Mouse (Mus musculus): ENCODE results near the gene Txnrd2. TPM values are rescaled to one million over a fixed set of nuclear protein-coding genes. Genes with fewer than 3 reads are reported as not detected.

Txnrd2 gene
- polyA plus RNA-seq, 1 experiment from 2014 or later = 23.5 TPM

- Histone ChIP-seq H3K4me3 (ENCODE audit: low read depth, low read length) (no peak overlapping the region), H3K36me3 (ENCODE audit: control insufficient read depth, insufficient read depth, low read length) (no peaks in the 10 kb centered on the region), H3K9me3 (replicated peaks; ENCODE audit: control insufficient read depth, low read length) (no peaks in the 10 kb centered on the region), H3K4me1 (ENCODE audit: control insufficient read depth, insufficient read depth, low read length) (0 out of 2 replicates have a peak, but pooled peaks cover 2% of the 10 kb centered on the region), H3K9ac (ENCODE audit: low read length) (no peak overlapping the region), H3K4me2 (ENCODE audit: low read length) (no peak overlapping the region), H3K27me3 (replicated peaks; ENCODE audit: control insufficient read depth, insufficient read depth, low read length) (no peaks in the 10 kb centered on the region), H3K27ac (ENCODE audit: low read depth, low read length) (no peak overlapping the region)
- WGBS = 67% methylated on average over 6 of the region's 6 CpGs
- no peak for ATAC-seq
- DNase-seq (ENCODE audit: low spot score) = no peak
Observed at GRCm38 (mm10) chr16:18477996-18478395, 51.8 kb downstream of the Txnrd2 start.

- H3K4me1 ChIP-seq (ENCODE audit: control insufficient read depth, insufficient read depth, low read length) = peaks cover 9% of the 10 kb centered on the region; the same call in 1 of the 2 replicates
- 19% methylated on average over 7 of the region's 7 CpGs for WGBS
- H3K4me2 ChIP-seq (ENCODE audit: low read length) = no peak overlapping the region
- ATAC-seq = no peak
- H3K4me3 ChIP-seq (ENCODE audit: low read depth, low read length) = no peak overlapping the region
- no peaks in the 10 kb centered on the region for H3K27me3 ChIP-seq (replicated peaks; ENCODE audit: control insufficient read depth, insufficient read depth, low read length)
- no peak overlapping the region for H3K27ac ChIP-seq (ENCODE audit: low read depth, low read length)
- H3K36me3 ChIP-seq (ENCODE audit: control insufficient read depth, insufficient read depth, low read length) = no peaks in the 10 kb centered on the region
- no peak overlapping the region for H3K9ac ChIP-seq (ENCODE audit: low read length)
- H3K9me3 ChIP-seq (replicated peaks; ENCODE audit: control insufficient read depth, low read length) = no peaks in the 10 kb centered on the region
- no peak for DNase-seq (ENCODE audit: low spot score)
Observed at GRCm38 (mm10) chr16:18479667-18480066, 53.5 kb downstream of the Txnrd2 start.

- H3K4me1 ChIP-seq (ENCODE audit: control insufficient read depth, insufficient read depth, low read length) = peaks cover 11% of the 10 kb centered on the region; the same call in 1 of the 2 replicates
- 66% methylated on average over 4 of the region's 4 CpGs for WGBS
- no peak overlapping the region for H3K27ac ChIP-seq (ENCODE audit: low read depth, low read length)
- no peak for ATAC-seq
- no peaks in the 10 kb centered on the region for H3K27me3 ChIP-seq (replicated peaks; ENCODE audit: control insufficient read depth, insufficient read depth, low read length)
- no peaks in the 10 kb centered on the region for H3K36me3 ChIP-seq (ENCODE audit: control insufficient read depth, insufficient read depth, low read length)
- no peak overlapping the region for H3K4me2 ChIP-seq (ENCODE audit: low read length)
- no peak overlapping the region for H3K4me3 ChIP-seq (ENCODE audit: low read depth, low read length)
- H3K9ac ChIP-seq (ENCODE audit: low read length) = no peak overlapping the region
- no peak for DNase-seq (ENCODE audit: low spot score)
- H3K9me3 ChIP-seq (replicated peaks; ENCODE audit: control insufficient read depth, low read length) = no peaks in the 10 kb centered on the region
Observed at GRCm38 (mm10) chr16:18480933-18481485, 54.8 kb downstream of the Txnrd2 start.

- H3K27me3 ChIP-seq (replicated peaks; ENCODE audit: control insufficient read depth, insufficient read depth, low read length) = no peaks in the 10 kb centered on the region
- H3K9ac ChIP-seq (ENCODE audit: low read length) = no peak overlapping the region
- 92% methylated on average over 3 of the region's 3 CpGs for WGBS
- no peaks in the 10 kb centered on the region for H3K9me3 ChIP-seq (replicated peaks; ENCODE audit: control insufficient read depth, low read length)
- H3K4me1 ChIP-seq (ENCODE audit: control insufficient read depth, insufficient read depth, low read length) = peaks cover 11% of the 10 kb centered on the region; the same call in 1 of the 2 replicates
- no peak for ATAC-seq
- DNase-seq (ENCODE audit: low spot score) = no peak
- H3K4me2 ChIP-seq (ENCODE audit: low read length) = no peak overlapping the region
- no peak overlapping the region for H3K27ac ChIP-seq (ENCODE audit: low read depth, low read length)
- H3K4me3 ChIP-seq (ENCODE audit: low read depth, low read length) = no peak overlapping the region
- no peaks in the 10 kb centered on the region for H3K36me3 ChIP-seq (ENCODE audit: control insufficient read depth, insufficient read depth, low read length)
Observed at GRCm38 (mm10) chr16:18482431-18482830, 56.2 kb downstream of the Txnrd2 start.

GRCm38 (mm10) chr16:18483839-18484238 lies 57.7 kb downstream of the Txnrd2 start:
- WGBS = 69% methylated on average over 5 of the region's 5 CpGs
- Histone ChIP-seq H3K27me3 (replicated peaks; ENCODE audit: control insufficient read depth, insufficient read depth, low read length) (no peaks in the 10 kb centered on the region), H3K36me3 (ENCODE audit: control insufficient read depth, insufficient read depth, low read length) (no peaks in the 10 kb centered on the region), H3K4me1 (ENCODE audit: control insufficient read depth, insufficient read depth, low read length) (peaks cover 11% of the 10 kb centered on the region; the same call in 1 of the 2 replicates), H3K4me2 (ENCODE audit: low read length) (no peak overlapping the region), H3K4me3 (ENCODE audit: low read depth, low read length) (no peak overlapping the region), H3K27ac (ENCODE audit: low read depth, low read length) (no peak overlapping the region), H3K9ac (ENCODE audit: low read length) (no peak overlapping the region), H3K9me3 (replicated peaks; ENCODE audit: control insufficient read depth, low read length) (no peaks in the 10 kb centered on the region)
- DNase-seq (ENCODE audit: low spot score) = no peak
- ATAC-seq = no peak

GRCm38 (mm10) chr16:18484386-18484785 lies 58.2 kb downstream of the Txnrd2 start:
- 18% methylated on average over 4 of the region's 4 CpGs for WGBS
- no peaks in the 10 kb centered on the region for H3K36me3 ChIP-seq (ENCODE audit: control insufficient read depth, insufficient read depth, low read length)
- no peaks in the 10 kb centered on the region for H3K27me3 ChIP-seq (replicated peaks; ENCODE audit: control insufficient read depth, insufficient read depth, low read length)
- no peaks in the 10 kb centered on the region for H3K9me3 ChIP-seq (replicated peaks; ENCODE audit: control insufficient read depth, low read length)
- no peak for DNase-seq (ENCODE audit: low spot score)
- no peak for ATAC-seq
- H3K4me3 ChIP-seq (ENCODE audit: low read depth, low read length) = no peak overlapping the region
- no peak overlapping the region; the same call in 1 of the 2 replicates for H3K27ac ChIP-seq (ENCODE audit: low read depth, low read length)
- no peak overlapping the region for H3K9ac ChIP-seq (ENCODE audit: low read length)
- H3K4me1 ChIP-seq (ENCODE audit: control insufficient read depth, insufficient read depth, low read length) = peaks cover 11% of the 10 kb centered on the region; the same call in 1 of the 2 replicates
- H3K4me2 ChIP-seq (ENCODE audit: low read length) = no peak overlapping the region

GRCm38 (mm10) chr16:18484794-18485435 lies 58.7 kb downstream of the Txnrd2 start:
- Histone ChIP-seq H3K9ac (ENCODE audit: low read length) (no peak overlapping the region), H3K4me2 (ENCODE audit: low read length) (no peak overlapping the region), H3K4me3 (ENCODE audit: low read depth, low read length) (no peak overlapping the region), H3K36me3 (ENCODE audit: control insufficient read depth, insufficient read depth, low read length) (no peaks in the 10 kb centered on the region), H3K27ac (ENCODE audit: low read depth, low read length) (no peak overlapping the region), H3K9me3 (replicated peaks; ENCODE audit: control insufficient read depth, low read length) (no peaks in the 10 kb centered on the region), H3K27me3 (replicated peaks; ENCODE audit: control insufficient read depth, insufficient read depth, low read length) (no peaks in the 10 kb centered on the region), H3K4me1 (ENCODE audit: control insufficient read depth, insufficient read depth, low read length) (peaks cover 9% of the 10 kb centered on the region; the same call in 1 of the 2 replicates)
- ATAC-seq = peak; percentile 48; the same call in 1 of the 2 replicates
- DNase-seq (ENCODE audit: low spot score) = peak; percentile 53
- WGBS = 11% methylated on average over 5 of the region's 5 CpGs

- H3K36me3 ChIP-seq (ENCODE audit: control insufficient read depth, insufficient read depth, low read length) = no peaks in the 10 kb centered on the region
- H3K4me3 ChIP-seq (ENCODE audit: low read depth, low read length) = no peak overlapping the region
- no peak overlapping the region for H3K27ac ChIP-seq (ENCODE audit: low read depth, low read length)
- peaks cover 9% of the 10 kb centered on the region; the same call in 1 of the 2 replicates for H3K4me1 ChIP-seq (ENCODE audit: control insufficient read depth, insufficient read depth, low read length)
- no peak overlapping the region for H3K4me2 ChIP-seq (ENCODE audit: low read length)
- no peaks in the 10 kb centered on the region for H3K27me3 ChIP-seq (replicated peaks; ENCODE audit: control insufficient read depth, insufficient read depth, low read length)
- no peak for DNase-seq (ENCODE audit: low spot score)
- no peak for ATAC-seq
- 96% methylated on average over 2 of the region's 2 CpGs for WGBS
- H3K9me3 ChIP-seq (replicated peaks; ENCODE audit: control insufficient read depth, low read length) = no peaks in the 10 kb centered on the region
- H3K9ac ChIP-seq (ENCODE audit: low read length) = no peak overlapping the region
Observed at GRCm38 (mm10) chr16:18486126-18486525, 59.9 kb downstream of the Txnrd2 start.

- WGBS = 97% methylated on average over 3 of the region's 3 CpGs
- no peak for DNase-seq (ENCODE audit: low spot score)
- Histone ChIP-seq H3K9me3 (replicated peaks; ENCODE audit: control insufficient read depth, low read length) (no peaks in the 10 kb centered on the region), H3K36me3 (ENCODE audit: control insufficient read depth, insufficient read depth, low read length) (no peaks in the 10 kb centered on the region), H3K27me3 (replicated peaks; ENCODE audit: control insufficient read depth, insufficient read depth, low read length) (no peaks in the 10 kb centered on the region), H3K9ac (ENCODE audit: low read length) (no peak overlapping the region), H3K4me3 (ENCODE audit: low read depth, low read length) (no peak overlapping the region), H3K4me1 (ENCODE audit: control insufficient read depth, insufficient read depth, low read length) (no peaks in the 10 kb centered on the region), H3K27ac (ENCODE audit: low read depth, low read length) (no peak overlapping the region), H3K4me2 (ENCODE audit: low read length) (no peak overlapping the region)
- no peak for ATAC-seq
Observed at GRCm38 (mm10) chr16:18490281-18490680, 64.1 kb downstream of the Txnrd2 start.

All from forebrain, embryonic 14.5 days (tissue).